In the genomic region with DNA sequence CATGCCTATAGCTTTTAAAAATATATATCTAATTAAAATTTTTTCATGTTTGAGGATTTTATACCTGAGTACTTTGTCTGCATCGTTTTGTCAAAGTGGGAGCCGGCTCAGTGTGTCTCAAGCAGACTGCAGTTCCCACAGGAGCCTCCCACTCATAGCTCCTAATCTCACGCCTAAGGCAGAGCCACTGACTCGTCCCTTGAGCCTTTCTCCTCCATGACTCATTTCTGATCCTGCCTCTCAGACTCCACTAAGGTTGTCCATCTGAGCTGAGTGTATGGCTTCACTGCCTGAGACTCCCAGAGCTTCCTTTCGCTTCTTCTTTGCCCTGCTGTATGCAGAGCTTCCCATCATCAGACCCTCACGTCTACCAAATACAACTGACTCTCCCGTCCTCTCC, we compare ENCODE assay signal across 21 mouse cellular contexts.
DNase-seq lines count a peak whose midpoint lies in the region; ATAC-seq and TF ChIP-seq lines count a peak whose summit lies in the region.
"Had no signal": no experiment of that assay in that cellular context is flagged by ENCODE, and none has a peak within 500 bp of the region (broad histone marks: within the 10 kb centered on the region; RNA-seq: fewer than 3 reads in every experiment).

No protein-coding gene starts in this region.

- ATAC-seq in frontal cortex, adult (ENCODE audit: low TSS enrichment) = peak; percentile 87
- peak; percentile 81 for ATAC-seq in Patski
- no peak for ATAC-seq in monocyte, adult 5-6 weeks (replicated peaks; ENCODE audit: insufficient number of reproducible peaks, low FRiP score, low TSS enrichment, poor library complexity, severe bottlenecking)
- ATAC-seq: CD4-positive, CD25-positive, alpha-beta regulatory T cell, adult 4 months; forebrain, embryonic 14.5 days; forebrain, postnatal 0 days had no signal

- in situ Hi-C loops in Patski (cut with MboI; ENCODE audit: low pct_unique_long_range_greater_than_20kb) = no loop called here

- no peak for DNase-seq in frontal cortex, postnatal 25 days (ENCODE audit: low spot score in 2 of 2)
- DNase-seq in 3134 (ENCODE audit: extremely low read depth, insufficient read length, low spot score) = peak; percentile 23
- no peak for DNase-seq in Patski (ENCODE audit: low read depth, low spot score)
- peak; percentile 5 for DNase-seq in telencephalon, adult 2 months (ENCODE audit: low read depth, low spot score)
- DNase-seq in cerebellum, adult 8-10 months = no peak
- DNase-seq: adrenal gland, postnatal 10 days; adrenal gland, postnatal 36 days; cerebellum, adult 11 months; cerebellum, adult 9-10 months; cerebellum, postnatal 14 days; forebrain, postnatal 0 days; gastrocnemius, postnatal 10 days; gastrocnemius, postnatal 36 days; heart, adult 2 months; heart, postnatal 14 days had no signal

- H3K27me3 ChIP-seq in Patski = no peaks in the 10 kb centered on the region
- H3K27me3 ChIP-seq: hindbrain, embryonic 12.5 days; hindbrain, embryonic 15.5 days had no signal

- CTCF ChIA-PET in Patski (lab: Charles Lee) = interaction anchor here (0.9 to 1.6 kb wide), 2 partner anchors 10 to 466 kb away, joined by 3 to 4 read pairs; no protein-coding TSS in a partner anchor

- POLR2A ChIA-PET in Patski (lab: Charles Lee) = no interaction called here

- TF ChIP-seq CTCF in Patski (IDR thresholded peaks at IDR 0.05) = no peak

Comparison
In these comparisons a context has a peak if more than half of its experiments do, and no peak if none do; other contexts are left out.
1. DNase-seq: peak in 3134 (single experiment) and telencephalon, adult 2 months (single experiment); none in frontal cortex, postnatal 25 days (0 of 2), Patski (single experiment) and cerebellum, adult 8-10 months (single experiment).